Mouse (Mus musculus): ENCODE measurements around the gene Tex33.

- TF ChIP-seq CTCF (IDR thresholded peaks at IDR 0.05; ENCODE audit: insufficient read depth, low read length) = no peak
- TF ChIP-seq POLR2A (IDR thresholded peaks at IDR 0.05; ENCODE audit: borderline replicate concordance, extremely low read depth, low read depth, low read length) = no peak
These were observed 15.0 kb downstream of the Tex33 start for GRCm38 (mm10) chr15:78380741-78381140.
